Mouse (Mus musculus) embryonic facial prominence, embryonic 15.5 days (tissue): ENCODE data around the gene Slc1a1. TPM values are rescaled to one million over a fixed set of nuclear protein-coding genes. Genes with fewer than 3 reads are reported as not detected.

Experiments used
- polyA plus RNA-seq: library from polyadenylated mRNA; unstranded; fragments of >200 nt; fragmentation: Nextera tagmentation; extraction: Ambion mirVana; gene quantifications from 2 replicates; pipeline ENCODE4 v1.2.1, GENCODE M21; 2015

Slc1a1 gene
- polyA plus RNA-seq, 1 experiment from 2014 or later = 2.1 TPM

Other genes starting within 250 kb of the Slc1a1 start
- gene Glis3, start 155.0 kb upstream of the Slc1a1 start, polyA plus RNA-seq = 8.5 TPM in 2 replicates
- gene Plpp6, start 128.9 kb downstream of the Slc1a1 start, polyA plus RNA-seq = 7.3 and 9.1 TPM in 2 replicates
- 2.4 and 3.6 TPM in 2 replicates for gene 4430402I18Rik, start 132.8 kb downstream of the Slc1a1 start, polyA plus RNA-seq
- 37.1 and 38.6 TPM in 2 replicates for gene Cdc37l1, start 155.3 kb downstream of the Slc1a1 start, polyA plus RNA-seq
- 85.3 and 88.0 TPM in 2 replicates for gene Ak3, start 212.9 kb downstream of the Slc1a1 start, polyA plus RNA-seq